Mouse (Mus musculus): ENCODE results near the gene Kazald1. TPM values are rescaled to one million over a fixed set of nuclear protein-coding genes. Genes with fewer than 3 reads are reported as not detected.

Gene Kazald1
- 0.67 and 0.85 TPM in 2 replicates for polyA plus RNA-seq (2011; ENCODE audit: insufficient read depth, insufficient read length, low read depth, missing spikeins)

GRCm38 (mm10) chr19:45074580-45075322 is at the start of gene Kazald1:
Gene Kazald1, plus strand, starts transcription at chr19:45075241.
- TF ChIP-seq EP300 (IDR thresholded peaks at IDR 0.05; ENCODE audit: insufficient read depth, low read depth, low read length) (no peak), POLR2A (IDR thresholded peaks at IDR 0.05; ENCODE audit: insufficient read depth, low read length) (peak; percentile 58), CTCF (IDR thresholded peaks at IDR 0.05; ENCODE audit: low read depth, low read length) (no peak)
- Histone ChIP-seq H3K9me3 (replicated peaks; ENCODE audit: control insufficient read depth, insufficient read depth, low read length, poor library complexity, severe bottlenecking) (no peaks in the 10 kb centered on the region), H3K4me1 (ENCODE audit: control insufficient read depth, insufficient read depth, low read length) (no peaks in the 10 kb centered on the region), H3K9ac (ENCODE audit: low read depth, poor library complexity, severe bottlenecking) (peak within 1 kb of the TSS; percentile 81), H3K4me3 (ENCODE audit: low read depth, low read length) (peak within 1 kb of the TSS; percentile 88), H3K27me3 (ENCODE audit: control insufficient read depth, insufficient read depth, low read length, poor library complexity, severe bottlenecking) (no peaks in the 10 kb centered on the region; the same call in 1 of the 2 replicates), H3K27ac (ENCODE audit: insufficient read depth, low read length) (peak within 1 kb of the TSS; percentile 13; the same call in 1 of the 2 replicates), H3K36me3 (ENCODE audit: control insufficient read depth, insufficient read depth, low read length, poor library complexity, severe bottlenecking) (no peaks in the 10 kb centered on the region)

GRCm38 (mm10) chr19:45025937-45026568 is 49.0 kb upstream of the Kazald1 start:
- peak overlapping the region; percentile 28 for H3K4me3 ChIP-seq (ENCODE audit: low read depth, low read length)
- no peak overlapping the region for H3K27ac ChIP-seq (ENCODE audit: insufficient read depth, low read length)
- H3K4me1 ChIP-seq (ENCODE audit: control insufficient read depth, insufficient read depth, low read length) = peaks cover 15% of the 10 kb centered on the region
- 0 out of 2 replicates have a peak, but pooled peaks cover 2% of the 10 kb centered on the region for H3K36me3 ChIP-seq (ENCODE audit: control insufficient read depth, insufficient read depth, low read length, poor library complexity, severe bottlenecking)
- H3K27me3 ChIP-seq (ENCODE audit: control insufficient read depth, insufficient read depth, low read length, poor library complexity, severe bottlenecking) = no peaks in the 10 kb centered on the region
- H3K9me3 ChIP-seq (replicated peaks; ENCODE audit: control insufficient read depth, insufficient read depth, low read length, poor library complexity, severe bottlenecking) = no peaks in the 10 kb centered on the region
- H3K9ac ChIP-seq (ENCODE audit: low read depth, poor library complexity, severe bottlenecking) = peak overlapping the region; percentile 38
- TF ChIP-seq CTCF (IDR thresholded peaks at IDR 0.05; ENCODE audit: low read depth, low read length) (no peak), EP300 (IDR thresholded peaks at IDR 0.05; ENCODE audit: insufficient read depth, low read depth, low read length) (no peak), POLR2A (IDR thresholded peaks at IDR 0.05; ENCODE audit: insufficient read depth, low read length) (no peak)

GRCm38 (mm10) chr19:45026958-45027670 is 47.9 kb upstream of the Kazald1 start:
- no peak overlapping the region for H3K27ac ChIP-seq (ENCODE audit: insufficient read depth, low read length)
- no peaks in the 10 kb centered on the region for H3K9me3 ChIP-seq (replicated peaks; ENCODE audit: control insufficient read depth, insufficient read depth, low read length, poor library complexity, severe bottlenecking)
- no peaks in the 10 kb centered on the region for H3K27me3 ChIP-seq (ENCODE audit: control insufficient read depth, insufficient read depth, low read length, poor library complexity, severe bottlenecking)
- H3K4me3 ChIP-seq (ENCODE audit: low read depth, low read length) = no peak overlapping the region
- no peaks in the 10 kb centered on the region for H3K36me3 ChIP-seq (ENCODE audit: control insufficient read depth, insufficient read depth, low read length, poor library complexity, severe bottlenecking)
- peaks cover 15% of the 10 kb centered on the region for H3K4me1 ChIP-seq (ENCODE audit: control insufficient read depth, insufficient read depth, low read length)
- H3K9ac ChIP-seq (ENCODE audit: low read depth, poor library complexity, severe bottlenecking) = no peak overlapping the region
- TF ChIP-seq CTCF (IDR thresholded peaks at IDR 0.05; ENCODE audit: low read depth, low read length) (no peak), POLR2A (IDR thresholded peaks at IDR 0.05; ENCODE audit: insufficient read depth, low read length) (no peak), EP300 (IDR thresholded peaks at IDR 0.05; ENCODE audit: insufficient read depth, low read depth, low read length) (no peak)

GRCm38 (mm10) chr19:45027848-45028247 is 47.2 kb upstream of the Kazald1 start:
- H3K9ac ChIP-seq (ENCODE audit: low read depth, poor library complexity, severe bottlenecking) = no peak overlapping the region
- no peaks in the 10 kb centered on the region for H3K9me3 ChIP-seq (replicated peaks; ENCODE audit: control insufficient read depth, insufficient read depth, low read length, poor library complexity, severe bottlenecking)
- no peak overlapping the region for H3K4me3 ChIP-seq (ENCODE audit: low read depth, low read length)
- no peaks in the 10 kb centered on the region for H3K36me3 ChIP-seq (ENCODE audit: control insufficient read depth, insufficient read depth, low read length, poor library complexity, severe bottlenecking)
- no peaks in the 10 kb centered on the region for H3K27me3 ChIP-seq (ENCODE audit: control insufficient read depth, insufficient read depth, low read length, poor library complexity, severe bottlenecking)
- no peak overlapping the region for H3K27ac ChIP-seq (ENCODE audit: insufficient read depth, low read length)
- peaks cover 15% of the 10 kb centered on the region for H3K4me1 ChIP-seq (ENCODE audit: control insufficient read depth, insufficient read depth, low read length)
- TF ChIP-seq EP300 (IDR thresholded peaks at IDR 0.05; ENCODE audit: insufficient read depth, low read depth, low read length) (peak; percentile 95), POLR2A (IDR thresholded peaks at IDR 0.05; ENCODE audit: insufficient read depth, low read length) (no peak), CTCF (IDR thresholded peaks at IDR 0.05; ENCODE audit: low read depth, low read length) (no peak)

- Histone ChIP-seq H3K27ac (ENCODE audit: insufficient read depth, low read length) (no peak overlapping the region), H3K36me3 (ENCODE audit: control insufficient read depth, insufficient read depth, low read length, poor library complexity, severe bottlenecking) (no peaks in the 10 kb centered on the region), H3K4me1 (ENCODE audit: control insufficient read depth, insufficient read depth, low read length) (peaks cover 15% of the 10 kb centered on the region), H3K4me3 (ENCODE audit: low read depth, low read length) (peak overlapping the region; percentile 13), H3K27me3 (ENCODE audit: control insufficient read depth, insufficient read depth, low read length, poor library complexity, severe bottlenecking) (no peaks in the 10 kb centered on the region), H3K9me3 (replicated peaks; ENCODE audit: control insufficient read depth, insufficient read depth, low read length, poor library complexity, severe bottlenecking) (no peaks in the 10 kb centered on the region), H3K9ac (ENCODE audit: low read depth, poor library complexity, severe bottlenecking) (peak overlapping the region; percentile 32; the same call in 1 of the 2 replicates)
- no peak for TF ChIP-seq CTCF (IDR thresholded peaks at IDR 0.05; ENCODE audit: low read depth, low read length)
- TF ChIP-seq POLR2A (IDR thresholded peaks at IDR 0.05; ENCODE audit: insufficient read depth, low read length) = no peak
- TF ChIP-seq EP300 (IDR thresholded peaks at IDR 0.05; ENCODE audit: insufficient read depth, low read depth, low read length) = no peak
Measured at GRCm38 (mm10) chr19:45028746-45029145, 46.3 kb upstream of the Kazald1 start.
